Mouse (Mus musculus): Measurements from ENCODE around the gene Gm5089. TPM values are rescaled to one million over a fixed set of nuclear protein-coding genes. Genes with fewer than 3 reads are reported as not detected.

Gene Gm5089
- polyA plus RNA-seq, 1 experiment from 2014 or later = 2.4 TPM

- peak overlapping the region; percentile 95 for H3K27ac ChIP-seq
- no peaks in the 10 kb centered on the region for H3K9me3 ChIP-seq
- peaks cover 78% of the 10 kb centered on the region for H3K4me1 ChIP-seq (replicated peaks)
- peaks cover 89% of the 10 kb centered on the region for H3K27me3 ChIP-seq (ENCODE audit: insufficient read depth, poor library complexity, severe bottlenecking)
- WGBS = 12% methylated on average over 12 of the region's 12 CpGs
- H3K36me3 ChIP-seq = 0 out of 2 replicates have a peak, but pooled peaks cover 3% of the 10 kb centered on the region
- peak overlapping the region; percentile 20 for H3K4me3 ChIP-seq
- DNase-seq (ENCODE audit: low spot score) = peak; percentile 54
These were observed 48.1 kb downstream of the Gm5089 start for GRCm38 (mm10) chr14:122402716-122403258.

- Histone ChIP-seq H3K4me1 (replicated peaks) (peaks cover 71% of the 10 kb centered on the region), H3K27ac (0 out of 2 replicates have a peak overlapping the region, but pooled peaks have one; percentile 95), H3K27me3 (ENCODE audit: insufficient read depth, poor library complexity, severe bottlenecking) (peaks cover 84% of the 10 kb centered on the region), H3K36me3 (peaks cover 8% of the 10 kb centered on the region; the same call in 1 of the 2 replicates), H3K9me3 (no peaks in the 10 kb centered on the region), H3K4me3 (no peak overlapping the region)
- no peak for DNase-seq (ENCODE audit: low spot score)
- WGBS = 44% methylated on average over 11 of the region's 11 CpGs
These were observed 49.0 kb downstream of the Gm5089 start for GRCm38 (mm10) chr14:122401886-122402285.

- Histone ChIP-seq H3K27ac (no peak overlapping the region), H3K27me3 (ENCODE audit: insufficient read depth, poor library complexity, severe bottlenecking) (peaks cover 73% of the 10 kb centered on the region), H3K9me3 (no peaks in the 10 kb centered on the region), H3K4me1 (replicated peaks) (peaks cover 52% of the 10 kb centered on the region), H3K36me3 (peaks cover 16% of the 10 kb centered on the region; the same call in 1 of the 2 replicates), H3K4me3 (no peak overlapping the region)
- no peak for DNase-seq (ENCODE audit: low spot score)
- 82% methylated on average over 5 of the region's 5 CpGs for WGBS
These were observed 51.0 kb downstream of the Gm5089 start for GRCm38 (mm10) chr14:122399906-122400305.

GRCm38 (mm10) chr14:122398676-122399075 is 52.2 kb downstream of the Gm5089 start:
- no peak for DNase-seq (ENCODE audit: low spot score)
- Histone ChIP-seq H3K27me3 (ENCODE audit: insufficient read depth, poor library complexity, severe bottlenecking) (peaks cover 61% of the 10 kb centered on the region), H3K27ac (no peak overlapping the region), H3K36me3 (peaks cover 16% of the 10 kb centered on the region; the same call in 1 of the 2 replicates), H3K4me1 (replicated peaks) (peaks cover 40% of the 10 kb centered on the region), H3K4me3 (no peak overlapping the region), H3K9me3 (no peaks in the 10 kb centered on the region)
- WGBS = 48% methylated on average over 4 of the region's 4 CpGs

- no peak overlapping the region for H3K4me3 ChIP-seq
- peaks cover 18% of the 10 kb centered on the region for H3K27me3 ChIP-seq (ENCODE audit: insufficient read depth, poor library complexity, severe bottlenecking)
- no peaks in the 10 kb centered on the region for H3K9me3 ChIP-seq
- DNase-seq (ENCODE audit: low spot score) = no peak
- peaks cover 15% of the 10 kb centered on the region for H3K4me1 ChIP-seq (replicated peaks)
- H3K36me3 ChIP-seq = peaks cover 13% of the 10 kb centered on the region; the same call in 1 of the 2 replicates
- H3K27ac ChIP-seq = no peak overlapping the region
- 84% methylated on average over 1 of the region's 1 CpGs for WGBS
These were observed 57.8 kb downstream of the Gm5089 start for GRCm38 (mm10) chr14:122393119-122393518.

- H3K27me3 ChIP-seq (ENCODE audit: insufficient read depth, poor library complexity, severe bottlenecking) = peaks cover 23% of the 10 kb centered on the region
- whole genome bisulfite sequencing = 68% methylated on average over 4 of the region's 4 CpGs
- DNase-seq (ENCODE audit: low spot score) = no peak
These were observed 60.0 kb downstream of the Gm5089 start for GRCm38 (mm10) chr14:122390935-122391334.

GRCm38 (mm10) chr14:122389684-122390370 is 61.1 kb downstream of the Gm5089 start:
- Histone ChIP-seq H3K9me3 (no peaks in the 10 kb centered on the region), H3K4me1 (replicated peaks) (peaks cover 15% of the 10 kb centered on the region), H3K27ac (no peak overlapping the region), H3K36me3 (no peaks in the 10 kb centered on the region), H3K27me3 (ENCODE audit: insufficient read depth, poor library complexity, severe bottlenecking) (peaks cover 18% of the 10 kb centered on the region), H3K4me3 (no peak overlapping the region)
- peak; percentile 2 for DNase-seq (ENCODE audit: low spot score)
- 87% methylated on average over 13 of the region's 13 CpGs for WGBS

More at GRCm38 (mm10) chr14:122390935-122391334, 60.0 kb downstream of the Gm5089 start:
- Histone ChIP-seq H3K4me1 (replicated peaks) (peaks cover 15% of the 10 kb centered on the region), H3K9me3 (no peaks in the 10 kb centered on the region), H3K27ac (no peak overlapping the region), H3K36me3 (no peaks in the 10 kb centered on the region), H3K4me3 (no peak overlapping the region)

GRCm38 (mm10) chr14:122388431-122389031 is 62.4 kb downstream of the Gm5089 start:
- H3K36me3 ChIP-seq = no peaks in the 10 kb centered on the region
- H3K4me3 ChIP-seq = no peak overlapping the region
- H3K9me3 ChIP-seq = no peaks in the 10 kb centered on the region
- H3K27ac ChIP-seq = no peak overlapping the region
- peaks cover 15% of the 10 kb centered on the region for H3K4me1 ChIP-seq (replicated peaks)
- H3K27me3 ChIP-seq (ENCODE audit: insufficient read depth, poor library complexity, severe bottlenecking) = peaks cover 24% of the 10 kb centered on the region
- WGBS = 77% methylated on average over 19 of the region's 19 CpGs
- no peak for DNase-seq (ENCODE audit: low spot score)

- Histone ChIP-seq H3K4me1 (replicated peaks) (peaks cover 14% of the 10 kb centered on the region), H3K27me3 (ENCODE audit: insufficient read depth, poor library complexity, severe bottlenecking) (peaks cover 24% of the 10 kb centered on the region), H3K27ac (no peak overlapping the region), H3K9me3 (no peaks in the 10 kb centered on the region), H3K36me3 (no peaks in the 10 kb centered on the region), H3K4me3 (no peak overlapping the region)
- WGBS = 90% methylated on average over 5 of the region's 5 CpGs
- DNase-seq (ENCODE audit: low spot score) = no peak
These were observed 63.1 kb downstream of the Gm5089 start for GRCm38 (mm10) chr14:122387781-122388180.

GRCm38 (mm10) chr14:122386281-122387130 is 64.4 kb downstream of the Gm5089 start:
- WGBS = 91% methylated on average over 17 of the region's 17 CpGs
- H3K27me3 ChIP-seq (ENCODE audit: insufficient read depth, poor library complexity, severe bottlenecking) = peaks cover 24% of the 10 kb centered on the region
- no peaks in the 10 kb centered on the region for H3K36me3 ChIP-seq
- H3K9me3 ChIP-seq = no peaks in the 10 kb centered on the region
- no peak for DNase-seq (ENCODE audit: low spot score)
- peaks cover 20% of the 10 kb centered on the region for H3K4me1 ChIP-seq (replicated peaks)
- no peak overlapping the region for H3K27ac ChIP-seq
- no peak overlapping the region for H3K4me3 ChIP-seq

GRCm38 (mm10) chr14:122385758-122386157 is 65.2 kb downstream of the Gm5089 start:
- 93% methylated on average over 5 of the region's 5 CpGs for WGBS
- Histone ChIP-seq H3K27me3 (ENCODE audit: insufficient read depth, poor library complexity, severe bottlenecking) (peaks cover 29% of the 10 kb centered on the region), H3K27ac (no peak overlapping the region), H3K36me3 (no peaks in the 10 kb centered on the region), H3K9me3 (no peaks in the 10 kb centered on the region), H3K4me3 (no peak overlapping the region), H3K4me1 (replicated peaks) (peaks cover 25% of the 10 kb centered on the region)
- DNase-seq (ENCODE audit: low spot score) = no peak

- Histone ChIP-seq H3K9me3 (no peaks in the 10 kb centered on the region), H3K27ac (no peak overlapping the region), H3K4me3 (no peak overlapping the region), H3K36me3 (no peaks in the 10 kb centered on the region), H3K27me3 (ENCODE audit: insufficient read depth, poor library complexity, severe bottlenecking) (peaks cover 29% of the 10 kb centered on the region), H3K4me1 (replicated peaks) (peaks cover 26% of the 10 kb centered on the region)
- WGBS = 79% methylated on average over 3 of the region's 3 CpGs
- no peak for DNase-seq (ENCODE audit: low spot score)
These were observed 65.7 kb downstream of the Gm5089 start for GRCm38 (mm10) chr14:122385238-122385534.

Data from hindbrain, embryonic 10.5 days (tissue).